Mouse (Mus musculus): Measurements from ENCODE around the gene Golim4.
"Not testable (repeated sequence)": the region's sequence is repeated elsewhere in the genome, so short reads cannot be mapped to it uniquely, and the experiment has no call there.

Golim4 gene

DNA sequence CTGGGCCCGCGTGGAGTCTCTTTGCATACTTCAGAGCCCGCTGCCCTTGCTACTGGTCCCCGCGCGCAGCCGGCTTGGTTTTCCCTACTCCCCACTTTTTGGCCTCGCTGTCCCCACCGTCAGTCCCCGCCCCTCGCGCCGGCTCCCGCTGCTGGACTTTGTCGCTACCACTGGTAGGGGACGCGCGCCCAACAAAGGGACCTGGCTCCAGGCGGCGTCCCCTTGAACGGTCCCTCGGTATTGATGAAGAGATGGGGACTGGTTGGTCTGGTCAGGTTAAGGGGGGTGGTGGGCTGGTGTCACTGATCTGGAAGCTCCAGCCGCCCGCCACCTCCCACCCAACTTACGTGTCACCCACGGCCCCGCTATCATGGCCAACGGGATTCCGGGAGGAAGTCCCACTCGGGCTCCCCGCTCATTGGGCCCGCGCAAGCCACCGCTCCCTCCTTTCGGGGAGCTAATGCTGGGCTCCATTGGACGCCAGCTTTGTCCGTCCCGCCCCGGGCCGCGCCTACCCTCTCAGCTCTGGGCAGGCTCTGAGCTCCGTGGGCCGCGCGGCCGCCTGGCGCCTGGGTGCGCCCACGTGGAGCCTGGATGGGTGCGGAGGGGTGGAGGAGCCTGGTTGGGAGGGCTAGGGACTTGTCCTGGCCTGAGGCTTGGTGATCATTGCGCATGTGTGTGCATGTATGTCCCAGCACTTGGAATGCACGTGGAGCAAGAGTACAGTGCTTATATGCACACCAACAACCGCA lies at the start of gene Golim4:
Golim4 (minus strand) TSS at position 399 of the 752 bp plus-strand sequence.
- DNase-seq (ENCODE audit: low spot score): peak; percentile 86

DNA sequence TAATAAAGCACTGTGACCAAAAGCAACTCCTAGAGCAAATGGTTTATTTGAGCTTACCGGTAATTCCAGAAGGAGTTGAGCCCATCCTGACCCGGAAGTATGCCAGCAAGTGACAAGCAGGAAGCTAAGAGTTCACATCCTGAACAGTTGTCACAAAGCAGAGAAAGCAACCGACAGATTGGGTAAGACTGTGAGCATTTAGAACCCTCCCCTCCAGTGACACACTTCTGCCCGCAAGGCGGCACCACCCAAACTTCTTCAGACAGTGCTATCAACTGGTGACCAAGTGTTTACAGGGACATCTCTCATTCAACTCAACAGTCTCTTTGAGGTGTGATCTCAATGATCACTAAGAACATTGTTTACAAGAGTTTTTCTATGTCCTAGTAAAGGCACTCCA lies 48.9 kb upstream of the Golim4 start:
- no peak for DNase-seq (ENCODE audit: low spot score)

DNA sequence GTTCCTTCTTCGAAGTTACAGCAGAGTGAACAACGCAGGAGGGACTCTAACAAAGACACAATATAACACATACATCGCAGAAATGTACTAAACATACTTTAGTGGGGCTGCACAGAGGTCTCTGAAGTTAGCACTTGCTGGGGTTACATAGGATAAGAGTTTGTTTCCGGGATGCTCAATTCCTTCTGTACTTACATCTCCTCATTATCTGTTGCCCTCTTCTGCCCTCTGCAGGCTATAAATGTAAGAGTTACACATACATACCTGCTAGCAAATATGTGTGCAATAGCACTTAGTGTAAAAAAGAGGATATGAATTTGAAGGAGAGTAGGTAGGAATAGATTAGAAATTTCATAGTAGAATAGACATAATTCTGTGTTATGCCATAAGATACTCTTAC lies 44.4 kb upstream of the Golim4 start:
- DNase-seq (ENCODE audit: low spot score): no peak

DNA sequence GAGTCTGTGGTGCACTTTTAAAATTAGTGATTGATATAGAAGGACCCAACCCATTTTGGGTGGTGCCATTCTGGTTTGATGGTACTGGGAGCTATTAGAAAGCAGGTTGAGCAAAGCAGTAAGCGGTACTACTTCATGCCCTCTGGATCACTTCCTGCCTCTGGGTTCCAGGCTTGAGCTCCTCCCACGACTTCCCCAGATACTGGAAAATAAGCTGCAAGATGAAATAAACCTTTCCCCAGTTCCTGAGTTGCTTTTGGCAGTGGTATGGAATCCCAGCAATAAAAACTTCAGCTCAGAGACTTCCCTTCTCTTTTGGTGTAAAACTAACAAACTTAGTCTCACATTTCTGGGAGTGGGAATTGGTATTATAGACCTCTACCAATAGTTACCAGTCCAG lies 43.7 kb upstream of the Golim4 start:
- DNase-seq (ENCODE audit: low spot score): no peak

DNA sequence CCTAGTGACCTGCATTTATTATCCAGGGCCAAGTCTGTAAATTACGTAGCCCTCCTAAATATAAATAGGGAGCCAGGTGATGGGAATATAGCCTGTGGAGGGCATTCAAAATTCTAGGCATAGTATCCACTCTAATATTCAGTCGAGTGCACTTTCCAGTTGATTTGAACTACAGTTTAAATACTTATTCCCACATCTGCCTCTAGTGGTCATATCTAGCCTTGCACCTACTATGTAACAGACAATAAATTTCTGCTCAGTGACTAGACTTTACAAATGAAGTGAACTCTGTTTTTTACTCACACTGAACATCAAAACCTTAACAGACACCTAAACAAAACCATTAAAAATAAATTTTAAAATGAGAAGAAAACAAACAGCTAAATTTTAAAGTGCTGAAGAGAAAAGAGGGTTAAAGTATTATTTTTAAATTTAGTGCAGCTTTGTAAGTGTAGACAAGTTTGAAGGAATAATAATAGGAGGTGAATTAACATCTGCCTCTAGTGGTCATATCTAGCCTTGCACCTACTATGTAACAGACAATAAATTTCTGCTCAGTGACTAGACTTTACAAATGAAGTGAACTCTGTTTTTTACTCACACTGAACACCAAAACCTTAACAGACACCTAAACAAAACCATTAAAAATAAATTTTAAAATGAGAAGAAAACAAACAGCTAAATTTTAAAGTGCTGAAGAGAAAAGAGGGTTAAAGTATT lies 24.4 kb upstream of the Golim4 start:
- not testable (repeated sequence) for DNase-seq (ENCODE audit: low spot score)

DNA sequence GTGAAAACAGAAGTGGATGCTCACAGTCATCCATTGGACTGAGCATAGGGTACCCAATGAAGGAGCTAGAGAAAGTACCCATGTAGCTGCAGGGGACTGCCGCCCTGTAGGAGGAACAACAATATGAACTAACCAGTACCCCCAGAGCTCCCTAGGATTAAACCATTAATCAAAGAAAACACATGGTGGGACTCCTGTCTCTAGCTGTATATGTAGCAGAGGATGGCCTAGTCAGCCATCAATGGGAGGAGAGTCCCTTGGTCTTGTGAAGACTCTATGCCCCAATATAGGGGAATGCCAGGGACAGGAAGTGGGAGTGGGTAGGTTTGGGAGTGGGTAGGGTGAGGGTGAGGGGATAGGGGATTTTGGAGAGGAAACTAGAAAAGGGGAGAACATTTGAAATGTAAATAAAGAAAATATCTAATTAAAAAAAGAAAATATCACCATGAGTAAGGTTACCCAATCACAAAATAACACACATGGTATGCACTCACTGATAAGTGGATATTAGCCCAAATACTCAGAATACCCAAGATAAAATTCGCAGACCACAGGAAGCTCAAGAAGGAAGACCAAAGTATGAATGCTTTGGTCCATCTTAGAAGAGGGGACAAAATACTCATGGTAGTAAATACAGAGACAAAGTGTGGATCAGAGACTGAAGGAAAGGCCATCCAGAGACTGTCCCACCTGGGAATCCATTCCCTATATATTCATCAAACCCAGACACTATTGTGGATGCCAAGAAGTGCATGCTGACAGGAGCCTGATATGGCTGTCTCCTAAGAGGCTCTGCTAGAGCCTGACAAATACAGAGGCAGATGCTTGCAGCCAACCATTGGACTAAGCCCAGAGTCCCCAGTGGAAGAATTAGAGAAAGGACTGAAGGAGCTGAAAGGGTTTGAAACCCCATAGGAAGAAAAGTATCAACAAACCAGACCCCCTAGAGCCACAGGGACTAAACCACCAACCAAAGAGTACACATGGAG lies 6.3 kb upstream of the Golim4 start:
- DNase-seq (ENCODE audit: low spot score): peak; percentile 18

DNA sequence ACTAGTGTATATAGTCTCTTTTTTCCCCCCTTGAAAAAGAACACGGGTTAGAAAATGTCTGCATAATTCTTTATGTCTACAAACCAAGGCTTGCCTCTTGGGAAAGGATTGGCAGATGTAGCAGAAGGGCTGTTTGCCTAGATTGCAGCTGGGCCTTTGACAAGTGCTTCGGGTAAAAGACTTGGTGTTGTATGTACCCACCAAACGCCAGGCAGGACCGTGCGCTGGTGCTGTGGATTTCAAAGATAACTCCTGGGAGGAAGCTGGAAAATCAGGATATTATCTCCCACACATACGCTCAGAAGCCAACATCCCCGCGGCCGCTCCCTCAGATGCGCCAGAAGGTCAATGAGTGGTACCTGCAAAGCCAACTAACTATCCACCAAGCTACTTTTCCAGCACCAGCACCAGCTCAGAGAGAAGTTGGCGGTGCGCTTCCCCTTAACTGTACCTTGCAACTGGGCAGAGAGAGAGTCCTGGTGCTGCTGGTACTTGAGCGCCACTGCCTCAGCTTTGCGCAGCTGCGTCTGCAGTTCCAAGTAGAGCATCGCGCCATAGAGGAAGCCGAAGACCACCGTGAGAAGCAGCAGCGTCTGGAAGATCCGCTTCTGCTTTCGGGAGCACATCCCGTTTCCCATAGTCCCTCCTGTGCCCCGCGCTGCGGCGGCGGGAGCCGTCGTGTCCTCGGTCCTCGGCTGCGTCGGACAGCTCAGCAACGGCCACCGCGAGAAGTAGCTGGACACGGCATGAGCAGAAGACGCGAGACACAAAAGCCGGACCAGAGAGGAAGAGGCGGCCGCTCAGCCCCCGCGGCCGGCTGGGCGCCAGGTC lies 873 bp downstream of the Golim4 start:
- DNase-seq (ENCODE audit: low spot score): peak; percentile 6

DNA sequence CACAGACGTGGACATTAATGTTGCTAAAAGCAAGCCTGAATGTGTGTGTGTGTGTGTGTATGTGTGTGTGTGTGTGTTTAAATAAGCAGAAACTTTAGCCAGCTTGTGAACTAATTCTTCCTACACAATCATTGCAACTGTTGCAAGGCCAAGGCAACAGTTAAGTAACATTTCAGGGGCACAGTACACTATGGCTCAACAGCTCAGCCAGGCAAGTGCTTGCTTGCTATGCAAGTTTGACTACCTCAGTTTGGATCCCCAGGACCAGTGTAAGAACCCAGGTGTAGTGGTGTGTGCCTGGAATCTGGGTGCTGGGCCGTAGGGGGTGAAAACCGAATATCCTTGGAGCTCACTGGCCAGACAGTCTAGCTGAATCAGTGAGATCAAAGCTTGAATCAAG lies 2.6 kb downstream of the Golim4 start:
- DNase-seq (ENCODE audit: low spot score): no peak

DNA sequence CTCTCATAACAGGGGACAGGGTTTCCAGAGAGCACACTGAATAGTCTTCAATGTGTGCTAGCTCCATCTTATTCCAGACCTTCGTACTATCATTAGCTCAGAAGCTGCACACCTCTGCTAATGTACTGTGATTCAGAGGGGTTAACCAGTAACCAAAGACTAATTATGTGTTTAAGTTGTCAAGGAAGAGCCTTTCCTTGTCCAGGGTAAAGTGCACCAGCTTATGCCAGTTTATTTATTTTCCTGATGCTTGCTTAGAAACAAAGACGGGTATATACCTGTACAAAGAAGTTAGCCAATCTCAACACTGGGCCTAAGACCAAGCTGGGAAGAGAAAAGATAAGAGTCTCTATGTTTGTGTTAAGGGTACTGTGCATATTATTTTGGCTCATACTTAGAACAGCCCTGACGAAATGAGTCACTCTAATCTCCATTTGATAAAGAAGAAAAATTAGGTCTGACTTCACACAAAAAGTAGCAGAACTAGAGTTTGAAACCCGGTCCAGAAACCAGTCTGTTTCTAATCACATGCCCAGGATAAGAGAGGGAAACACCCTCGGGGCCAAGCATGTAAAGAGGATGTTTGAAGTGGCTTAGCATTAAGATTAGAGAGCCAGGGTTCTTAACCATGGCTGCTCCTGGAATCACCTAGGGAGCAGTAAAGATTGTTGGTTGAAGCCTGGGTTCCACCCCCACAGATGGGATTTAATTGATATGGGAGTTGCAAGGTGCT lies 4.3 kb downstream of the Golim4 start:
- no peak for DNase-seq (ENCODE audit: low spot score)

DNA sequence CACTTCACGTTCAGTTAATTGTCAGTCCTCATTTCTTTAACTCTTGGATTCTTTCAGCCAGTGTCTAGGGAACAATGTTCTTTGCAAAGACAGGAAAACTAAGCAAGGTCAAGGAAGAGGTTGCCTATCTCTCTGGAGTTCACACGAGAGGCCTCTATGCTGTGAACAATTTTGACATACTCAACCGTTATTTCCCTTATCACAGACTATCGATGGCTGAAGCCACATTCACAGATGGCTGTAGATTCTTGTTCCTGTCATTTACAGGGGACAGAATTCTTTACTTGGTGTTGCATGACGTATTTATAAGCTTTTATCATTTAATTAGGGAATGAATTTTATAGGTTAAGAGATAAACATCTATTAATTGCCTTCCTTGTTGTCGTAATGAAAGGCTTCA lies 5.9 kb downstream of the Golim4 start:
- no peak for DNase-seq (ENCODE audit: low spot score)

DNA sequence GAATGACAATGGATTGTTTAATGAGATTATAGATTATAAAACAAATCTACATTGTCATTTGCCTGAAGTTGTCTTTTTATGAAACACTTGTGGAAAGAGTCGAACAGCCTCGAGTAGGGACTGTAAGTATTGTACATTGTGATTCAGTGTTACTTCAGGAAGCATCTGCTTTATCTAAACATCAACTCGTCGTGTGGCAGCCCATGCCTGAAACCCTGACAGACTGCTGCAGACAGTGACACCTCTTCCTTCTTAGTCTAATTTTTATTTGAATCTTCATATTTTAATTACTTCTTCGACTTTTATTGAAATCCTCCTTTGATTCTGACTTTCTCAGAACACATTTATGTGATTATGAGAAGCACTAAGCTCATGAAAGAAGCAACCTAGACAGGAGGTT lies 7.4 kb downstream of the Golim4 start:
- DNase-seq (ENCODE audit: low spot score): no peak

DNA sequence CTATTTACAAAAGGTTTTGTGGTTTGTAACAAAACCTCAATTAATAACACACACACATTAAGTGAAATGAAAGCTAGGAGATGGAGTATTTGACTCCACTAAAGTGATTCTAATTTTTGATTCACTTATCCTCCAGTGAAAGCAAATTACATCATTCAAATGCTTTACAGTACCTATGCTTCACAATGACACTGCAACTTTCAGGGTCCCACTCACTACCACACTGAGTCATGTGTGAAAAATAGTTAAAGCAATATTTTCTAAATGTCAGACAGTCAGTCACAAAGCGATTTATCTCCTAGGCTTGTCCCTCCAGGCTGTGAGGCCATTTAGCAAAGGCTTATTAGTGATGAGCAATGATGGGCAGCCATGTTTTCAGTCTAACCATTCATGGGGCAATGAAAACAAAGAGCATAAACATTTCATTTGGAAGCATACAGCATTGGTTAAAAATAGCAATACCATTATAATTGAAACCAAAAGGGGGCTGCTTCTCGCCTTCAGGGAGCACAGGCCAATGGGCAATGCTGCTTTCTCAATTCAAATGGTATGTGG lies 8.1 kb downstream of the Golim4 start:
- DNase-seq (ENCODE audit: low spot score): no peak

DNA sequence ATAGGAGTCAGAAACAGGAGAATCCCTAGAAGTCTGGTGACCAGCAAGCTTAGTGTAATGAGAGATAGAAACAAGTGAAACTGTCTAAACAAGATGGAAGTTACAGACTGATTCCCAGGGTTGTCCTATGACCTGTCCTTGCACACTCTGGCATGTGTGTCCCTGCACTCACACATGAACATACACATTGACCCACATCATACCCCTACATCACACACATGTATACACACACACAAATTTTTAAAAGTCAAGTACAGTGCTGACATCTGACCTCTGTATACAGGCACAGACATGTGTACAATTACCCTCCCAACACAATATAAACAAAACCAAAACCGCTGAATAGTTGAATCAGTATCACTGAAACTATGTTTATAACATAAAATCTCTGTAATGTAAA lies 8.7 kb downstream of the Golim4 start:
- DNase-seq (ENCODE audit: low spot score): no peak

DNA sequence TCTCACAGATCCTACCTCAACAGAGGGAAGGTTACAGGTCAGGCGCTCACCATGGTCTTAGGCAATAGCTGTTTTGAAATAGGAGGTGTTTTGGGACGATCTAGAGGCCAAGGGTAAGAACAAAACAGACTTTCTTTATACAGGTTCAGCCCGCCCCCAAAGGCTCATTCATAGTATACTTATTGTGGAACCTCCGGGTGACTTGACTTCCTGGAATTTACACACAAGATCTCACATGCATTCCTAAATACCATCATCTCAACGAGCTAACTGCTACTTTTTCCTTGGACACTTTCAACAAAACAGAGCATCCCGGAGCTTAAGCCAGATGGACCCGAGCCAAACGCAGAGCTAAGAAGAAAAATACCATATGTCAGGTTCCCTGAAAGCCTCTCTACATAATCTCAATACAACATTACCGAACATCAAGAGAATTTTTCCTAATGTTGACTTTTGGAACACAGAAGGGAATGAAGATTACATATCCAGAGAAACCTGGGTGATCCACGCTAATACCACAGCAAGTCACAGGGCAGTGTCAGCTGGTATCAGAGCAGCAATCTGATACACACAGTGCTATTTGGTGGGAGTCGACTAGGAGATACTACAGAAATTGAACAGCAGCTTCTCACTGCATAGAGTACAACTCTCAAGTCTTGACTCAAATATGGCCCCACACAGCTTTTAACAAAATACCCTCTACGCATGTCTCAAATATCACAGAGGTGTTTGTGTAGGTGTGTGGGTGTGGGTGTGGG lies 14.3 kb downstream of the Golim4 start:
- no peak for DNase-seq (ENCODE audit: low spot score)

DNA sequence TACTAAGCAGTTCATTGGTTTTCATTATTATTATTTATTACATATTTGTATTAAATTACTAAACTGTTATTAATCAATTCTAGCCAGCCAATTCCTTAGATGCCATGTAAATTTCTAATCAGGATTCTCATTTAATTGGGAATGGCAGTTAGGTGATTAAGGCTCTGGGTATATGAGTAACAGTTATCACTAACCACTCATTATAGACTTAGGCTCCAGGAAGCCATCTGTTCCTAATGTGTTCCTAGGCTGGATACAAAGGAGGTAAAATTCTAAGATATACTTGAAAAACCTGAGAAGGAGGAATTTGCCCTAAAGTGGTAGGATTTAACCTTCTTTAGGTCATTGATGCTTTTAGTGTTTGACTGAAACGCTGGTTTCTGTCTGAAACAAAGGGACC lies 14.9 kb downstream of the Golim4 start:
- DNase-seq (ENCODE audit: low spot score): no peak

DNA sequence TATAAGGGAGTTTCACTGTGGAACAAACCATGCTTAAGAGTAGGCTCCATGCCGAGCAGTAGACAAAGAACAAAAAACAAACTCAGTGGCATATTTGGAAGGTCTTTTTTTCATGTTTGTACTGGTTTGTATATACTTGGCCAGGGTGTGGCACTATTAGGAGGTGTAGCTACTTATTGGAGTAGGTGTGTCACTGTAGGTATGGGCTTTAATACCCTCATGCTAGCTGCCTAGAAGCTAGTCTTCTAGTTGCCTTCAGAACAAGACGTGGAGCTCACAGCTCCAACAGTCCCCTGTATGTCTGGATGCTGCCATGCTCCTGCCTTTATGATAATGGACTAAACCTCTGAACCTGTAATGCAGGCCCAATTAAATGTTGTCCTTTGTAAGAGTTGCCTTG lies 20.6 kb downstream of the Golim4 start:
- DNase-seq (ENCODE audit: low spot score): no peak

DNA sequence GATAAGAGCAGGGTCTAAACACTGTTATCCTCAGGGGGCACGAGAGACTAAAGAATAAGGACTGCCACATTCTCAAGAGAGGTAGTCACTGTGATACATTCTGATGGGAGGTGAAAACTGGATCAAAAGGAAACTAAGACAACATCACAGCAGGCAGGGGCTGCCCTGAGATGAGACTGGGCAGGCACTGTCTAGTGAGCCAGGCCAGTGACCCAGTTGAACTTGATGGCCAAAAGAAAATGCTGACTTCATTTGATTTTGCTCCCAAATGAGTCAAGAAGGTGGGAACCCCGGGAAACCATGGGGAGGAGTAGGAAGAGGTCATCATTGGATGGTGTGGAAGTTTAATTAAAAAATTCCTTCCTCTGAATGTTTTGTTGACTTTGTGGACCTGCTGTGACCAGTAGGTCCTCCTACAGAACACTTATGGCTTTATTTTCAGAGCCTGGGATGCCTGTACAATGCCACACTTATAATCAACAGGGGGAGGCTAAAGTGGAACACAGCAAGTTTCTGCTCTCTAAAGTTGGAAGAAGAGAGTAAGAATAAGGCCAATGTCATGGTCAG lies 26.0 kb downstream of the Golim4 start:
- no peak for DNase-seq (ENCODE audit: low spot score)

DNA sequence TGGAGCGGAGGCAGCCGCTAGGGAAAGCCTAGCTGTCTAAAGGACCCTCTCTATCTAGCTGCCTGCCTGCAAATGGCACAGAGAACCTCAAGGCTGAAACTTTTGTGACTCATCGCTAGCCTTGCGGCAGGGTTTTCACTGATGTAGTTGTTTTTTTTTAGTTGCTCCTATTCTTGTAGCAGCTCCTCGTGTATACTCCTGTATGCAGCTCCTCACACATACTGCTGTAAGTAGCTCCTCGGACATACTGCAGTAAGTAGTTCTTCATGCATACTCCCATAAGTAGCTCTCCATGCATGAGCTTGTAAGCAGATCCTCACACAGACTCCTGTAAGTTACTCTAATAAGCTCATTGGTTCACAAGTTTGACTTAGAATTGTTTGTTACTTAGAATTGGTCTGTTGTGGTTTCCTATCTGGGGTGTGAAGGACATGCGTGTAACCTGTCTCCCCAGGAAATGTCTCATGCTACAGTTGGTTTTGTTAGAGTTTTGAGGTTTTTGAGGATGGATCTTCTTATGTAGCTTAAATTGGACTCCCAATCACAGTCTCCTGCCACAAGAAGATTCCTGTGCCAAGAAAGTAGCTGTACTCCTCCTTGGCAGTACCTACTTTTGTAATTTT lies 26.7 kb downstream of the Golim4 start:
- no peak for DNase-seq (ENCODE audit: low spot score)

DNA sequence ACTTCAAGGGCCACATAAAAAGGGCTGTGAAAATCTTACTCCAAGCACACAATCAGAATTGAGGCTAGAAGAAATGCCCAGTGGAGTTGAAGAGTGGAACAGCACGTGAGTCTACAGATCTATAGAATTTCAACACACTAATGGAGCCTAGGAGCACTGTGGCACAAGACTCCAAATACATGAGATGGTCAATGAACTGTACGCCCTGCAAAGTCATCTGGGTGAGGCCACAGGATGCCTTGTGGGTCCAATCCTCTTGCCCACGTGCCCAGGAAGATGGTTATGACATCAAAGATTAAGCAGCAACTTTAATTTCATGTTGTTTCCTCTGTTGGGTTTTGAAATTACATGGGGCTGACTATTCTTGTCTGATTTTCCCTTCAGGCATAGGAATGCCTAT lies 30.4 kb downstream of the Golim4 start:
- DNase-seq (ENCODE audit: low spot score): no peak
